In the genomic region with DNA sequence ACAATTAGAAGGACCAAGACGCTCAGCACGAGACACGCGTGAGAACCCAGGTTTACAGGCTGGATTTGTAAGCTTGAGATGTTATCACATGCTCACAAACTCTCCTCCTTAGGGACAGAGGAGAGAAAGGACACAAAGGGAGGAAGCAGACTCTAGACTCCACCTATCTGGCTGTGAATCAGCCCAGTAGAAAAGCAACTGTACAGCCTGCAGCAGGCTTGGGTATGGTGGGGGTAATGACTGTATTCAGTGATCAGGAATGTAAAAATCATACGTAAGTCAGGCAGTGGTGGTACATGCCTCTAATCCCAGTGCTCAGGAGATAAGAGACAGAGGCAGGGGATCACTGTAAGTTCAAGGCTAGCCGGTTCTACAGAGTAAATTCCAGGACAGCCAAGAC, we compare ENCODE assay signal across 15 mouse cellular contexts. TPM values are rescaled to one million over a fixed set of nuclear protein-coding genes. Genes with fewer than 3 reads are reported as not detected.
DNase-seq lines count a peak whose midpoint lies in the region; ATAC-seq and TF ChIP-seq lines count a peak whose summit lies in the region.
"Had no signal": no experiment of that assay in that cellular context is flagged by ENCODE, and none has a peak within 500 bp of the region (broad histone marks: within the 10 kb centered on the region; RNA-seq: fewer than 3 reads in every experiment).

No protein-coding gene starts in this region.

- no peak overlapping the region for H3K9ac ChIP-seq in kidney, postnatal 0 days (ENCODE audit: low read depth, low read length)
- H3K9ac ChIP-seq in heart, embryonic 14.5 days (ENCODE audit: low read length) = no peak overlapping the region
- H3K9ac ChIP-seq in forebrain, embryonic 15.5 days (replicated peaks) = no peak overlapping the region
- H3K9ac ChIP-seq: embryonic facial prominence, embryonic 13.5 days; liver, embryonic 15.5 days; midbrain, embryonic 13.5 days; neural tube, embryonic 13.5 days had no signal

- peak; percentile 30 for DNase-seq in adrenal gland, postnatal 10 days
- DNase-seq in adrenal gland, postnatal 14 days = no peak
- peak; percentile 51 for DNase-seq in kidney, postnatal 0 days (ENCODE audit: low spot score)
- DNase-seq in kidney, postnatal 10 days = no peak
- peak; percentile 58 for DNase-seq in lung, postnatal 36 days
- no peak for DNase-seq in urinary bladder, postnatal 14 days (ENCODE audit: low spot score)
- DNase-seq: cerebellum, postnatal 36 days; right cerebral cortex, adult 18-20 months had no signal

- ATAC-seq in kidney, postnatal 0 days (replicated peaks; ENCODE audit: low FRiP score, low read depth) = no peak
- ATAC-seq in heart, embryonic 14.5 days (ENCODE audit: insufficient number of reproducible peaks, insufficient read depth, low FRiP score, low read depth) = peak; percentile 61; the same call in 1 of the 2 replicates
- no peak for ATAC-seq in forebrain, embryonic 15.5 days (replicated peaks)
- ATAC-seq: forebrain, embryonic 16.5 days; midbrain, embryonic 13.5 days had no signal

- no peak overlapping the region for H3K4me2 ChIP-seq in kidney, postnatal 0 days (ENCODE audit: low read length)
- no peak overlapping the region for H3K4me2 ChIP-seq in heart, embryonic 14.5 days (ENCODE audit: low read length)
- H3K4me2 ChIP-seq in forebrain, embryonic 15.5 days (replicated peaks) = no peak overlapping the region
- H3K4me2 ChIP-seq: embryonic facial prominence, embryonic 13.5 days; liver, embryonic 15.5 days; midbrain, embryonic 13.5 days; neural tube, embryonic 13.5 days had no signal

- peaks cover 48% of the 10 kb centered on the region for H3K36me3 ChIP-seq in kidney, postnatal 0 days (ENCODE audit: insufficient read depth, low read length)
- H3K36me3 ChIP-seq in heart, embryonic 14.5 days (ENCODE audit: control insufficient read depth, insufficient read depth, low read length) = peaks cover 99% of the 10 kb centered on the region
- H3K36me3 ChIP-seq in forebrain, embryonic 15.5 days = peaks cover 70% of the 10 kb centered on the region

- no peaks in the 10 kb centered on the region for H3K4me1 ChIP-seq in kidney, postnatal 0 days (replicated peaks; ENCODE audit: insufficient read depth, low read length)
- no peaks in the 10 kb centered on the region; a peak in 1 of 4 replicates for H3K4me1 ChIP-seq in heart, embryonic 14.5 days (ENCODE audit: control insufficient read depth in 2 of 2, insufficient read depth in 2 of 2, low read length in 2 of 2)
- H3K4me1 ChIP-seq in forebrain, embryonic 15.5 days = no peaks in the 10 kb centered on the region
- H3K4me1 ChIP-seq: embryonic facial prominence, embryonic 13.5 days; liver, embryonic 15.5 days; midbrain, embryonic 13.5 days; neural tube, embryonic 13.5 days had no signal

- 76% methylated on average over 6 of the region's 6 CpGs for WGBS in kidney, postnatal 0 days
- WGBS in heart, embryonic 14.5 days = 49% methylated on average over 6 of the region's 6 CpGs
- whole genome bisulfite sequencing in forebrain, embryonic 15.5 days = 91% methylated on average over 6 of the region's 6 CpGs

- no peaks in the 10 kb centered on the region for H3K27me3 ChIP-seq in kidney, postnatal 0 days (ENCODE audit: insufficient read depth, low read length)
- H3K27me3 ChIP-seq in heart, embryonic 14.5 days (ENCODE audit: control insufficient read depth, insufficient read depth, low read length) = no peaks in the 10 kb centered on the region
- H3K27me3 ChIP-seq in forebrain, embryonic 15.5 days = no peaks in the 10 kb centered on the region
- H3K27me3 ChIP-seq: embryonic facial prominence, embryonic 13.5 days; liver, embryonic 15.5 days; midbrain, embryonic 13.5 days; neural tube, embryonic 13.5 days had no signal

- TF ChIP-seq CTCF in kidney, postnatal 0 days (IDR thresholded peaks at IDR 0.05; ENCODE audit: low read depth) = no peak

- H3K4me3 ChIP-seq in kidney, postnatal 0 days (replicated peaks; ENCODE audit: low read depth, low read length) = no peak overlapping the region
- no peak overlapping the region for H3K4me3 ChIP-seq in heart, embryonic 14.5 days (ENCODE audit: control insufficient read depth in 1 of 2, insufficient read depth in 1 of 2, low read depth in 1 of 2, low read length in 2 of 2)
- H3K4me3 ChIP-seq in forebrain, embryonic 15.5 days = no peak overlapping the region
- H3K4me3 ChIP-seq: embryonic facial prominence, embryonic 13.5 days; liver, embryonic 15.5 days; midbrain, embryonic 13.5 days; neural tube, embryonic 13.5 days had no signal

- no peak overlapping the region for H3K27ac ChIP-seq in kidney, postnatal 0 days
- 0 out of 4 replicates have a peak overlapping the region, but pooled peaks of 1 of the 2 experiments have one; percentile 17 for H3K27ac ChIP-seq in heart, embryonic 14.5 days (replicated peaks in 1 of 2; ENCODE audit: control insufficient read depth in 1 of 2, insufficient read depth in 1 of 2, low read depth in 2 of 2, low read length in 2 of 2)
- no peak overlapping the region for H3K27ac ChIP-seq in forebrain, embryonic 15.5 days (replicated peaks)
- H3K27ac ChIP-seq: embryonic facial prominence, embryonic 13.5 days; liver, embryonic 15.5 days; midbrain, embryonic 13.5 days; neural tube, embryonic 13.5 days had no signal

- no peaks in the 10 kb centered on the region for H3K9me3 ChIP-seq in kidney, postnatal 0 days (replicated peaks; ENCODE audit: low read length)
- H3K9me3 ChIP-seq in heart, embryonic 14.5 days (ENCODE audit: control insufficient read depth, low read length) = no peaks in the 10 kb centered on the region
- no peaks in the 10 kb centered on the region for H3K9me3 ChIP-seq in forebrain, embryonic 15.5 days
- H3K9me3 ChIP-seq: embryonic facial prominence, embryonic 13.5 days; liver, embryonic 15.5 days; midbrain, embryonic 13.5 days; neural tube, embryonic 13.5 days had no signal

RNA-seq across cellular contexts. Expression of gene Tmpo, which starts 24.8 kb away (rescaled TPM):
- 100 to 1,000 TPM; 116 to 140 TPM for total RNA-seq in adrenal gland, postnatal 10 days (2021)
- total RNA-seq in adrenal gland, postnatal 14 days (2021) = 117 and 128 TPM in 2 replicates
- polyA plus RNA-seq in kidney, postnatal 0 days (2015; fragmentation: Nextera tagmentation; extraction: Ambion mirVana) = 156 and 160 TPM in 2 replicates
- 170 and 181 TPM in 2 replicates for polyA plus RNA-seq in heart, embryonic 14.5 days (2014; fragmentation: Nextera tagmentation; extraction: Ambion mirVana)
- polyA plus RNA-seq in forebrain, embryonic 15.5 days (2015; fragmentation: Nextera tagmentation; extraction: Ambion mirVana) = 191 and 194 TPM in 2 replicates

RNA-seq across cellular contexts. Expression of gene Slc25a3, which starts 32.5 kb away (rescaled TPM):
- total RNA-seq in adrenal gland, postnatal 10 days (2021) = 100 to 1,000 TPM; 725 to 758 TPM
- 859 and 881 TPM in 2 replicates for total RNA-seq in adrenal gland, postnatal 14 days (2021)
- polyA plus RNA-seq in kidney, postnatal 0 days (2015; fragmentation: Nextera tagmentation; extraction: Ambion mirVana) = 894 and 974 TPM in 2 replicates
- polyA plus RNA-seq in heart, embryonic 14.5 days (2014; fragmentation: Nextera tagmentation; extraction: Ambion mirVana) = 1,147 and 1,166 TPM in 2 replicates
- polyA plus RNA-seq in forebrain, embryonic 15.5 days (2015; fragmentation: Nextera tagmentation; extraction: Ambion mirVana) = 447 and 482 TPM in 2 replicates

Comparison
In these comparisons a context has a peak if more than half of its experiments do, and no peak if none do; other contexts are left out.
1. DNase-seq: peak in adrenal gland, postnatal 10 days (single experiment), kidney, postnatal 0 days (single experiment) and lung, postnatal 36 days (single experiment); none in adrenal gland, postnatal 14 days (single experiment), kidney, postnatal 10 days (single experiment) and urinary bladder, postnatal 14 days (single experiment).